Mouse (Mus musculus) right cerebral cortex, adult 2 months (tissue): ENCODE data around the gene Ptprm.
A peak's percentile ranks its signal among the peaks of the same experiment; 100 is the strongest.

ENCODE experiments used
- DNase-seq, 2 experiments: peaks; one replicate each; pipeline ENCODE4 v3.0.0; 2021 to 2022; ENCODE audit warnings: low spot score in 2 of 2

Gene Ptprm

DNA sequence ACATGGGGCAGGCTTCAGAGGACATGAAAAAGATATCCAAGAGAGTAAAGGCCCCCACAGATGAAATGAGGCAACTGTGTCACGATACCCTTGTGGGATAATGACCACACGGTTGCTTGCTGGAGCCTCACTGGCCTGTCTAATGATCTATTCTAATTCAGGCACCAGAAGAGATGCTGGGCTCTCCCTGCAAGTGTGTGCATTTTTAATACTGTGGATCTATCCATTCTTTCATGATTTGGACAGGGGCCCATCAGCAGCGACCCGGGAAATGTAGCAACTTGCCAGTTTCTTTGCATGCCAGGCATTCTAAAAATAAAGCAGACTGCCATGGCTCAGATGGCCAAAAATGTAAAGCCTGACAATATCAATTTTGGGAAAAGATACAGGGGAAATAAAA lies 280.7 kb downstream of the Ptprm start:
- no peak for DNase-seq

- DNase-seq: no peak
Observed at GRCm38 (mm10) chr17:67073139-67073538, 281.1 kb downstream of the Ptprm start.

GRCm38 (mm10) chr17:67071231-67072009 lies 282.8 kb downstream of the Ptprm start:
- DNase-seq: no peak

DNA sequence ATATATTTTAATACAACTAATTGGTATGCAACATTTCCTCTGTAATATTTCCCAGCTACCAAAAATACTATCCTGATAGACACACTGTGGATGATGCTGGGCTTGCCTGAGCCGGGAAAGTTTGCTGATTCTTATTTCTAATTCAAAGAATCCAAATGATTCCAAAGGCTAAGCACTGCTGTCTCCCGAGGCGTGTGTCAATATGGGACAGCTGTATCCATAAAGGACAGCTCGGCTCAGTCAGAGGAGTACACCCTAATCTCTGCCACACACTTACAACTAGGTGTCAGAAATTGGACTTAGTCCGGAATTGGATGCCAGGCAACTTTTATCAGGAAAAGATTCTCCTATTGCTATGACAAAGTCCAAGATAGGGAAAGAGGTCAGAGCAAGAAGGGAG lies 290.6 kb downstream of the Ptprm start:
- no peak for DNase-seq

DNA sequence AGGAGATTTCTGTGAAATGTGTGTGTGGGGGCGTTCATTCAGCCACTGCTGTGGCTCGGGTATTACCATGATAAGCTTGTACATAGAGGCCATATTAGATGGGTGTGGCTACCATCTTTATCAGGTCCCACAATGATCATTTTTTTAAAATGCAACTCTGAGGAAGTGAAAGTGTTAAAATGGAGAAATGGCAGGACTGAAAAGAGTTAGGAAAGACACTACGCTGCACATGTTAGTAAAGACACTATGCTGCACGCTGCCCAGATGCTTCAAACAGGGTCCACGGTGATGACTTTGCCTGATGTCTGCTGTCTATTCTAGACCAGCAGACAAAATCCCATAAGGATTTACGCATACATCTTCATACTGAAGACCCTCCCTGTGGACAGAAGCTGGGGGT lies 298.6 kb downstream of the Ptprm start:
- DNase-seq: no peak

GRCm38 (mm10) chr17:67054202-67054601 lies 300.1 kb downstream of the Ptprm start:
- DNase-seq: no peak

GRCm38 (mm10) chr17:67052624-67053314 lies 301.5 kb downstream of the Ptprm start:
- no peak for DNase-seq

GRCm38 (mm10) chr17:67047697-67048096 lies 306.6 kb downstream of the Ptprm start:
- DNase-seq: no peak

DNA sequence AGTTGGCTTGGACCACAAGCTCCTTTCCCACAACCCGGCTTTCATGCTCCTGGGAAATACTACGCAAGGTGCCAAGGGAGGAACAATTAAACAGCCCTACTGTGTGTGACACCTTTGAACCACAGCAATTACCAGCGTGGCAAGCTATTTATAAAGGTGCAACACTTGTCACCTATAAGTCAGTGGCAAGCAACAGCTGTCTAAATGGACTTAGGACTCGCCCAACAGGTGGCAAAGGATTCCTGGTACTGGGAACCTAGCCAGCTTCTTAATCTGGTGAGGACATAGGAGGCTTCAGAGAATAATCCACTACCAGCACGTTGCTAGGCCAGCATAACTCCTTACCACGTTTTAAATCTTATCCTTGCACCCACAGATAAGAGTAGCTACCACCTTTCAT lies 315.7 kb downstream of the Ptprm start:
- DNase-seq: no peak

DNA sequence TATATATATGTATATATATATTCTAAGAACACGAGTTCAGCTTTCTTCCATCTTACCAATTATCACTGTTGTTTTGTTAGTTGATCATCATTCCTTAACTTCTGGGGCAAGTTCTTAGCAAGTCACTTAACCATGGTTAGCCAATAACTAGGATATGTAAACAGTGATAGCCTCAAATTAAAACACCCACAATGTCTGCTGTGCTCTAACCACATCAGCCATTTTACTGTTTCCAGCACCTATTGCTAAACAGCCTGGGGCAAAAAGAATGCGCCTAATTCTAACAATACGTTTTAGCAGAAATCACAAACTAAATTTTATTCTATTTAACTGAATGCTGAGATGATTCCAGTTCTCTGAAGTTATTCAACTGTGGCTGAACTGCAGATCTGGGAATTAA lies 320.7 kb downstream of the Ptprm start:
- DNase-seq: no peak

DNA sequence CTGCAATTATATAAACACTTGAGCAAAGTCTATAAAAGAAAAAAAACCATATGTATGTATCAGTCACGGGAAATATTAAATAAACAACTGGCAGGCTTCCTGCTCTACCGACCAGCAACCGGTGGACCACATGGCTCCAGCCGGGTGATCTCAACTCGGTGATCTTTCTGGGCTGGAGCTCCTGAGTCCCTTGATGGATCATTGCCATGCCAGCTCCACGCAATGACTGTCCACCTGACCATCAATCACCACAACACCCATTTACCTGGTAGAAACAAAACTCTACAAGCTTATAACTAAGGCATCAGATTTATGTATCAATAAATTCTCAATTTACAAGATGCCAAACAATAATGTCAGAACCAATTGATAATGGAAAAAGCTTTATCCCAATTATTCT lies 322.2 kb downstream of the Ptprm start:
- DNase-seq: no peak

DNA sequence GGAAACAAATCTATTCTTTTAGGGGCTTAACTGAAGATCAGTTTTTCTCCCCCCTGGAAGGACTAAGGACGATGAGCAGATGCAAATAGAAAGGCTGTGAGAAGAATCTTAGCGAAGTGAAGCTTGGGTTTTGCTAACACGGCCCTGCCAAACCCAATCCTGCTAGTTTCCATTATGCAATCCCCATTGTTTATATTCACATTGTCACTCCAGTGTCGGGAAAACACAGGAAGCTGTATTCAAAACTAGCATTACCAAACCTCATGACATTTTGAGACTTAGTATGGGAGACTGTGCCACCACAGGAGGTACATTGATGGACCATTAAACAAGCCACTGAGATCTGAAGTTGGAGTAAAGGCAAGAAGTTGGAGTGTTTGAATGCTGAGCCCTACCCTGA lies 322.9 kb downstream of the Ptprm start:
- no peak for DNase-seq

- DNase-seq: no peak
Observed at GRCm38 (mm10) chr17:67027274-67027673, 327.0 kb downstream of the Ptprm start.

DNA sequence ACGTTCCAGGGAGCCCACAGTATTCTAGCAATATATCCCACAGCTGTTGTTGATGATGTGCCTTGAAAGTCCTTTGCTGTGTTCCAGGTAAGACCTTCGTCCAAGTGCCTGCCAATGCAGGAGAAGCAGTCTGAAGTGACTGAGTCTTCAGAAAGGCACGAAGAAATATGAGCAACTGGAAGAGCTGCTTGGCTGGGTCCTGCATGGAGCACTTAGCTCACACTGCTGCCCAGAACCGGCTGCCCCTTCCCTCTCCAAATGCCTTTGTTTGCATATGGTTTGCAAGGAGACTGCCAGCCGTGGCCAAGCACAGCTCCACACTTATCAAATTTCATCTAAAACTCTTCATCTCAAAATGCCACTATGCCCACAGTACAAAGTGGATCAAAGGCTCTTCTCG lies 337.8 kb downstream of the Ptprm start:
- no peak for DNase-seq

- peak; percentile 49 to 58 for DNase-seq
Observed at GRCm38 (mm10) chr17:67013217-67013616, 341.0 kb downstream of the Ptprm start.

DNA sequence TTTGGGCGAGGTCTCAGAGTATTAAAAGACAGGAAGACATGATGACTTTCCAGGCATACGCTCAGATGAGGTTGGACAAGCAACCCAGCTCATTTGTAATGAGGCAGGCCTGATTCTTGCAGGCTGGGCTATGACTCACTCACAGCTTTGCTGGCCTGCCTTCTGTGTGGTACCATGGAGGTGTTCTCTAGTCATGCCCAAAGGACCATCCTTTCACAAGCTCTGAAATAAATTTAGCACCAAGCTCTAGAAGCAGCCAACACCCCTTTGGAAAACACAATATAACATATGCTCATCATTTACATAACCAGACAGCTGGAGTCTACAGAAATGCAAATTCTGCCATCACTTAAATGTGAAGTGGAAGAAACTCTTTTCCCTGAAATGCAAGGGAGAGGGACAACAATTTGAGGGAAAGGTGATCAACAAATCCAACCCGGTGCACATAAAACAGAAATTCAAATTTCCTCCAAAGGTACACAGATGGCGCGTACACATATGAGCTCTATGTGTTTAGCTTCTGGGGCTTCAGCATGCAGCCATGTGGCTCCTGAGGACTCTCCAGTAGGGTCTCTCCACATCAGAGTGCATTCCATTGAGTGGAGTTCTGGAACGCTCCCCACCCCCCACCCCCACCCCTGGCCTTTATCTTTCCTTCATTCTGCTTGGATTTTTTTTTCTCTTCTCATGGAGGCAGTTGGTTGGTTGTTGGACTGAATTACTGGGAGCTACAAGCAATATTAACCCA lies 342.2 kb downstream of the Ptprm start:
- DNase-seq: peak; percentile 80 to 83

- DNase-seq: no peak
Observed at GRCm38 (mm10) chr17:67010136-67010535, 344.1 kb downstream of the Ptprm start.

GRCm38 (mm10) chr17:67008137-67008536 lies 346.1 kb downstream of the Ptprm start:
- no peak for DNase-seq

GRCm38 (mm10) chr17:67006740-67007385 lies 347.4 kb downstream of the Ptprm start:
- DNase-seq: peak; percentile 83

- DNase-seq: no peak
Observed at GRCm38 (mm10) chr17:66996882-66997281, 357.4 kb downstream of the Ptprm start.

- DNase-seq: no peak
Observed at GRCm38 (mm10) chr17:66996016-66996415, 358.2 kb downstream of the Ptprm start.

- no peak for DNase-seq
Observed at GRCm38 (mm10) chr17:66991815-66992214, 362.4 kb downstream of the Ptprm start.
